Mouse (Mus musculus) heart, adult 2 months (tissue): ENCODE measurements at regions not wholly inside any gene's neighbourhood (a gene's known extent, or its start where the extent isn't known, plus 50 kb on each side); places are given as distances from the start of the nearest gene placed in this dataset.

Experiments
- DNase-seq, 2 experiments: peaks; one replicate each; pipeline ENCODE4 v3.0.0; 2021
- H3K27ac ChIP-seq: fragments of 200-600 bp; 2 replicates; pipeline ENCODE4 v1.8.1; 2022
- H3K27me3 ChIP-seq: fragments of 200-500 bp; 2 replicates; pipeline ENCODE4 v1.6.1; 2012; ENCODE audit warnings: mild to moderate bottlenecking, low read length, inconsistent platforms, mixed read lengths; ENCODE audit not compliant: control insufficient read depth, insufficient read depth
- H3K36me3 ChIP-seq: fragments of 200-500 bp; 2 replicates; pipeline ENCODE4 v1.6.1; 2012; ENCODE audit warnings: low read length, inconsistent platforms; ENCODE audit not compliant: control insufficient read depth, insufficient read depth
- H3K4me1 ChIP-seq: fragments of 200-500 bp; 2 replicates; pipeline ENCODE4 v1.6.1; 2011; ENCODE audit warnings: low read length; ENCODE audit not compliant: control insufficient read depth, insufficient read depth
- H3K4me3 ChIP-seq: fragments of 200-600 bp; 2 replicates; pipeline ENCODE4 v1.8.1; 2022
- H3K79me2 ChIP-seq: fragments of 200-500 bp; replicated peaks from 2 replicates; pipeline ENCODE4 v1.6.1; 2012; ENCODE audit warnings: mild to moderate bottlenecking, inconsistent platforms, low read length, moderate library complexity, mixed read lengths; ENCODE audit not compliant: control insufficient read depth, insufficient read depth
- H3K9ac ChIP-seq: fragments of 200-500 bp; 2 replicates; pipeline ENCODE4 v1.6.1; 2012; ENCODE audit warnings: low read depth, mild to moderate bottlenecking, control low read depth, inconsistent platforms, low read length, mixed read lengths
- CTCF ChIP-seq: fragments of 200-600 bp; IDR thresholded peaks from 2 replicates; pipeline ENCODE4 v1.8.1; 2022; ENCODE audit warnings: antibody characterized with exemption, mild to moderate bottlenecking, moderate library complexity
- EP300 ChIP-seq: fragments of 200-500 bp; IDR thresholded peaks from 2 replicates; pipeline ENCODE4 v1.6.1; 2011; ENCODE audit warnings: low read depth, low read length, control low read depth; ENCODE audit not compliant: insufficient read depth
- POLR2A ChIP-seq: fragments of 200-500 bp; IDR thresholded peaks from 2 replicates; pipeline ENCODE4 v1.6.1; 2011; ENCODE audit warnings: mild to moderate bottlenecking, low read depth, low read length, control low read depth; ENCODE audit not compliant: insufficient read depth
- WGBS: fragments of 180-500 bp; shearing (Covaris S2); methylation state at CpG from one replicate; pipeline ENCODE4 v1.1.7; 2018; 5-methylcytosine and 5-hydroxymethylcytosine counted together
- intact Hi-C: fragments of 180-260 bp; cut with DNase I; formaldehyde crosslinking; loops from one replicate; pipeline ENCODE4 v1.15.1; 2025
- microRNA-seq, 2 experiments: library from miRNA; unstranded; fragments of <30 nt; microRNA quantifications; one replicate each; pipeline ENCODE4 v1.2.0; 2021

DNA sequence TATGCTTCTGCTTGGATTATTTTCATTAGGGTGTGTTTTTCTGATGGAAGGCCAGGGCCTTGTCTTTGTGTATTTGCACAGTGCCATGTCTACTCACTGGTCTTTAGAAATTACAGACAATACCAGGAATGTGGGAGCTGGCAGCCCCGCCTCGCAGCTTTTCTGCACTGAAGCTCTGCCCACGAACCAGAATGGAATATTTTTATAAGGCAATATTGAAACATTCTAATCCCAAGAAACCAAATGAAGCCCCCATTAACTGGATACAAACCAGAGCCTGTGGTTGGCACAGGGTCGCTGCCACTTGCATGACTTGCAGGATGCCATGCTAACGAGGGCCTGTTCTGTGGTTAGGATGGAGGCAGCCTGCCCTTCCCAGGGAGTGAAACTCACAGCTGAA lies 54.3 kb upstream of the Gm10320 start:
- Histone ChIP-seq H3K4me1 (no peaks in the 10 kb centered on the region), H3K9ac (no peak overlapping the region), H3K27me3 (no peaks in the 10 kb centered on the region), H3K36me3 (no peaks in the 10 kb centered on the region), H3K79me2 (no peaks in the 10 kb centered on the region), H3K27ac (no peak overlapping the region), H3K4me3 (no peak overlapping the region)
- TF ChIP-seq EP300 (no peak), CTCF (no peak), POLR2A (no peak)
- 45% methylated on average over 5 of the region's 5 CpGs for WGBS
- DNase-seq, result no peak
- intact Hi-C loops, result no loop called here

DNA sequence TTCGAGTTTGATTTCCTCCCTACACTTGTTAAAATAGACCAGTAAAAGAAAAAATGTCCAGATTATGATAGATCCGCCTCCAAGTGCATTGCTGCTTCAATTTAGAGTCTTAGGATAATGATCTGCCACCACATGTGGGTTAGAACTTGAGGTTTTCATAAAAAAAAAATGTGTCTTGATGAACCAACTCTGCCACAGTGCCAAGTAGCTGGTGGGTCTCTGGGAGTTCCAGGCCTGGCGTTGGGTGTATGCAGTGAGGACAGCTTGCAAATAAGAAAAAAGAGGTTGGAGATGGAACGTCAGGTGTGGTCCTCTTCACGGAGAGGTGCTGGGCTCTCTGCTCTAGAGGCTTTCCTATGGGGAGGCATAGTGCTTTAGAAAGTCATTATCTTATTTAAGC lies 53.6 kb upstream of the Gm10320 start:
- no peaks in the 10 kb centered on the region for H3K4me1 ChIP-seq
- no peaks in the 10 kb centered on the region for H3K27me3 ChIP-seq
- 68% methylated on average over 5 of the region's 5 CpGs for WGBS

DNA sequence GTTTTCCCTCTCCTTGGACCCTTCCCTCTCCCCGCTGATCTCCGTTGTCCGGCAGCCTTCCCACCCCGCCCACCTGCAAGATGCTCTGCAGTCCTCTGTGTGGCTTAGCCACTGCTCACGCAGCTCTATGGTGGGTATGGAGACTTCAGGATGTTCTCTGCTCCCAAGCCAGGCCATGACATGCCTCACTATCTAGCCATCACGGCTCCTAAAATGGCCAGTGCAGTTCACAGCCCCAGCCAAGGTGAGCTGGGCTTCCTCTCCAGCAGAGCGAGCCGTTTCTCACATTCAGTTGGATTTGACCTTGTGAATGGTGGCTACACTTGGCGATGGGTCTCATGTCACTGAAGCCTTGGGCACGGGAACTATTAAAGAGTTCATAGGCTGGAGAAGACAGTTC lies 52.2 kb upstream of the Gm10320 start:
- DNase-seq, result no peak
- no peak overlapping the region for H3K4me3 ChIP-seq
- H3K9ac ChIP-seq, result no peak overlapping the region
- H3K36me3 ChIP-seq, result no peaks in the 10 kb centered on the region
- 88% methylated on average over 10 of the region's 10 CpGs for WGBS
- TF ChIP-seq CTCF (no peak), EP300 (no peak), POLR2A (no peak)
- H3K27ac ChIP-seq, result no peak overlapping the region
- intact Hi-C loops, result no loop called here
- no peaks in the 10 kb centered on the region for H3K4me1 ChIP-seq
- H3K79me2 ChIP-seq, result no peaks in the 10 kb centered on the region
- H3K27me3 ChIP-seq, result no peaks in the 10 kb centered on the region

More for the DNA sequence above, 53.6 kb upstream of the Gm10320 start:
- Histone ChIP-seq H3K79me2 (no peaks in the 10 kb centered on the region), H3K27ac (no peak overlapping the region), H3K36me3 (no peaks in the 10 kb centered on the region), H3K9ac (no peak overlapping the region), H3K4me3 (no peak overlapping the region)
- TF ChIP-seq POLR2A (no peak), EP300 (no peak), CTCF (no peak)
- intact Hi-C loops, result no loop called here
- DNase-seq, result no peak

Small RNAs in the stretch of these regions (microRNA-seq; reads per million reads assigned to microRNA genes)
- gene Gm22698, result 0 reads per million in 2 experiments
